ENCODE assay signal across 9 mouse cellular contexts in the genomic region with DNA sequence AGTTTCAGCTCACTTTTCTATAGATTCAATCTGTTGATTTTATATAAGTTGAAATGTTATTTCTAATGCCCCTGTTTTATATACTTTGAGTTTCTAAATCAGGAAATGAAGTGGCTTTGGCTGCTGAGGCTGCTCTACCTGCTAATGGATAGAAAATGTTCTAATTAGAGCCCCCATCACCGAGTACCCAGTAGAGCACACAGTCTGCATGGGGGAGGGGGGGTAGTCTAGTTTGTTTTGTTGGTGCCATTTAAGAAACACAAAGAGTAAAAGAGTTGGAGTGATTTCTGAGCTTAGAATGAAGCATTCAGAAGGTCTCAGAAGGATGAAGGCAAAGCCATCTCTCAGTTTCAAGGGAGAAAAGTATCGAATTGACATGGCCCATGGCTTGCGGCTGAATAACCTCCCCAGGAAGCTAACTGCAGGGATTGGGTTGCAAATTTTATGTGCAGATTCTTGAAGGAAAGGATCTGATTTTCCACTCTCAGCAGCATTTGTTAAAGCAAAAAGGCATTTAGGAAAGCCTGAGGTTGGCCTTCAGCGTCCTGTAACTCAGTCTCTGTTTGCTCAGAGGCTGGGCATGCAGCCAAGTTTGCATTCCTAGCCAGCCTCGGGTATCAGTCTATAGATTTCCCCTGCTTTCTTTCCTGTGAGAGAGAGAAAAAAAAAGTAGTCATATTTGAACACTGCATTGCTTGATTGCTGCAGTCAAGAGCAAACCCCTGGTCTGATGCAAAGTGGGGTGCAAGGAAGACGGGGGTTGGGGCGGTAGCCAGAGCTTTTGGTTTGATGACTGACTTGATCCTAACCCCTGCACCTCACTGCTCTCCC. TPM values are rescaled to one million over a fixed set of nuclear protein-coding genes. Genes with fewer than 3 reads are reported as not detected.
DNase-seq lines count a peak whose midpoint lies in the region; ATAC-seq lines count a peak whose summit lies in the region.
"Had no signal": no experiment of that assay in that cellular context is flagged by ENCODE, and none has a peak within 500 bp of the region (broad histone marks: within the 10 kb centered on the region; RNA-seq: fewer than 3 reads in every experiment).

No protein-coding gene starts in this region.

- peak overlapping the region; percentile 57 for H3K9ac ChIP-seq in embryonic facial prominence, embryonic 13.5 days
- no peak overlapping the region for H3K9ac ChIP-seq in hindbrain, embryonic 14.5 days

- peak overlapping the region; percentile 30 for H3K4me3 ChIP-seq in embryonic facial prominence, embryonic 13.5 days
- H3K4me3 ChIP-seq in hindbrain, embryonic 14.5 days (replicated peaks; ENCODE audit: low read length), result no peak overlapping the region

- peak; percentile 25 to 56 for DNase-seq in heart, adult 18-20 months
- DNase-seq in heart, adult 8-10 months (ENCODE audit: low spot score), result no peak
- peak; percentile 76 for DNase-seq in hindbrain, embryonic 14.5 days (ENCODE audit: low spot score)
- peak; percentile 74 for DNase-seq in liver
- DNase-seq in neural tube, embryonic 10.5 days (ENCODE audit: extremely low spot score, low spot score), result peak; percentile 32
- DNase-seq in thymus, postnatal 4 days, result no peak

- peaks cover 8% of the 10 kb centered on the region; the same call in 1 of the 2 replicates for H3K9me3 ChIP-seq in embryonic facial prominence, embryonic 13.5 days
- H3K9me3 ChIP-seq in hindbrain, embryonic 14.5 days (ENCODE audit: control insufficient read depth, low read length), result no peaks in the 10 kb centered on the region

- peaks cover 16% of the 10 kb centered on the region for H3K36me3 ChIP-seq in embryonic facial prominence, embryonic 13.5 days
- H3K36me3 ChIP-seq in hindbrain, embryonic 14.5 days (replicated peaks; ENCODE audit: control insufficient read depth, insufficient read depth), result no peaks in the 10 kb centered on the region
- H3K36me3 ChIP-seq: G1E had no signal

- 3% methylated on average over 7 of the region's 7 CpGs for WGBS in embryonic facial prominence, embryonic 13.5 days
- 29% methylated on average over 7 of the region's 7 CpGs for WGBS in hindbrain, embryonic 14.5 days

- ATAC-seq in embryonic facial prominence, embryonic 13.5 days (ENCODE audit: insufficient number of reproducible peaks, insufficient read depth, low FRiP score, low TSS enrichment, low read depth), result peak; percentile 85
- peak; percentile 74; the same call in 1 of the 2 replicates for ATAC-seq in hindbrain, embryonic 14.5 days (ENCODE audit: low FRiP score)
- no peak for ATAC-seq in frontal cortex, adult (ENCODE audit: low TSS enrichment)

- peaks cover 60% of the 10 kb centered on the region for H3K4me1 ChIP-seq in embryonic facial prominence, embryonic 13.5 days
- H3K4me1 ChIP-seq in hindbrain, embryonic 14.5 days (replicated peaks; ENCODE audit: control insufficient read depth, insufficient read depth, low read length), result peaks cover 11% of the 10 kb centered on the region; the same call in 1 of the 2 replicates

- peak overlapping the region; percentile 100 for H3K27ac ChIP-seq in embryonic facial prominence, embryonic 13.5 days
- H3K27ac ChIP-seq in hindbrain, embryonic 14.5 days, result peak overlapping the region; percentile 78

- H3K4me2 ChIP-seq in embryonic facial prominence, embryonic 13.5 days, result peak overlapping the region; percentile 90
- peak overlapping the region; percentile 18 for H3K4me2 ChIP-seq in hindbrain, embryonic 14.5 days (replicated peaks)

- H3K27me3 ChIP-seq in embryonic facial prominence, embryonic 13.5 days, result no peaks in the 10 kb centered on the region
- H3K27me3 ChIP-seq in hindbrain, embryonic 14.5 days (ENCODE audit: control insufficient read depth, insufficient read depth, low read length), result peaks cover 6% of the 10 kb centered on the region; the same call in 1 of the 2 replicates

RNA-seq across cellular contexts. Expression of a gene that starts 2.6 kb away (rescaled TPM):
- total RNA-seq in heart, adult 18-20 months (2021), result under 1 TPM; 0.31 to 0.55 TPM
- under 1 TPM in 3 of 4 experiments, not detected in 1; 0.12 to 0.29 (median 0.16) TPM for total RNA-seq in heart, adult 8-10 months (2022)
- 23.6 and 32.6 TPM in 2 replicates for polyA plus RNA-seq in embryonic facial prominence, embryonic 13.5 days (2015; fragmentation: Nextera tagmentation; extraction: Ambion mirVana)
- 10.5 and 12.6 TPM in 2 replicates for polyA plus RNA-seq in hindbrain, embryonic 14.5 days (2014; fragmentation: Nextera tagmentation; extraction: Ambion mirVana)
- polyA plus RNA-seq: G1E had no signal

Comparison
In these comparisons a context has a peak if more than half of its experiments do, and no peak if none do; other contexts are left out.
1. DNase-seq: peak in heart, adult 18-20 months (2 of 2), hindbrain, embryonic 14.5 days (single experiment), liver (single experiment) and neural tube, embryonic 10.5 days (single experiment); none in heart, adult 8-10 months (single experiment) and thymus, postnatal 4 days (single experiment).